Mouse (Mus musculus): ENCODE measurements at regions not wholly inside any gene's neighbourhood (a gene's known extent, or its start where the extent isn't known, plus 50 kb on each side); places are given as distances from the start of the nearest gene placed in this dataset.

DNA sequence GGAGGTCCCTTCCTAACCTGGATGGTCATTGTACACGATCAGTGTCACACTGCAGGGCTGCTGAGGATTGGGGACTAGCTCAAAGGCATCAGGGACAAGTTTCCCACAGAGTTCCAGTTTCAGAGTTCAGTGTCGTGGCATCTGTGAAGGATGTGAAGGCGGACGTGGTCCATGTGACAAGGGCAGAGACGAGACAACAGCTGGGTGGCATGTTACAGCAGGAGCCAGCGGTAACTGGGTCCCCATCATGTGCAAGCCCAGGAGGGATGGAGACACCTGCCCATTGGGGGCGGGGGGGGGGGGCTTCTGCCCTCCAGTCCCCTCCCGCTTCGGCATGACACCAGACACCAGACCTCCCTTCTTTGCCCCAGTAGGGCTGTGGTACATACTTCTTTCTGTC lies 241.6 kb downstream of the Opa1 start:
- H3K27ac ChIP-seq (ENCODE audit: low read depth, low read length) = no peak overlapping the region
- H3K36me3 ChIP-seq (ENCODE audit: control insufficient read depth, insufficient read depth, low read length) = no peaks in the 10 kb centered on the region
- WGBS (ENCODE audit: insufficient replicate concordance) = 63% methylated on average over 9 of the region's 9 CpGs
- no peaks in the 10 kb centered on the region for H3K9me3 ChIP-seq (replicated peaks; ENCODE audit: control insufficient read depth, low read length)
- H3K4me3 ChIP-seq (ENCODE audit: low read depth, low read length) = no peak overlapping the region
- H3K9ac ChIP-seq (ENCODE audit: low read depth, low read length) = no peak overlapping the region
- H3K4me2 ChIP-seq = no peak overlapping the region
- 0 out of 2 replicates have a peak, but pooled peaks cover under 1% of the 10 kb centered on the region for H3K27me3 ChIP-seq (ENCODE audit: control insufficient read depth, insufficient read depth, low read length)
- peaks cover 9% of the 10 kb centered on the region for H3K4me1 ChIP-seq (ENCODE audit: control insufficient read depth, insufficient read depth, low read length)
- ATAC-seq (replicated peaks; ENCODE audit: insufficient number of reproducible peaks, low FRiP score, low TSS enrichment) = no peak

DNA sequence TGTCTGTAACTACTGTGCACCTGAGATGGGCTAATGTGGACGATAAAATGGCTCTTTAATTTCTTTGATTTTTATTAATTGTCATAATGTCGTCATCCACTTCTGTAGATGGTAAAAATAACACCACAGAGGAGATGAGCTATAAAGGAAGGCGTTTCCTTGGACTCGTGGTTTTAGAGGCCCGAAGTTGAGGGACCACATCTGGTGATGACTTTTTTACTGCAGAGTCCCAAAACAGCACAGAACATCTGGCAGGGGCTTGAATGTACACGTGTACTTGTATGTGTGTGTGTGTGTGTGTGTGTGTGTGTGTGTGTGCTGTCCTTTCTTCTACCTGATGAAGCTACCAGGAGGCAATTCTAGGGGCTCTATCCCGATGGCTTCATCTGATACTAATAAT lies 242.1 kb upstream of the Hes1 start:
- 73% methylated on average over 7 of the region's 7 CpGs for WGBS (ENCODE audit: insufficient replicate concordance)

DNA sequence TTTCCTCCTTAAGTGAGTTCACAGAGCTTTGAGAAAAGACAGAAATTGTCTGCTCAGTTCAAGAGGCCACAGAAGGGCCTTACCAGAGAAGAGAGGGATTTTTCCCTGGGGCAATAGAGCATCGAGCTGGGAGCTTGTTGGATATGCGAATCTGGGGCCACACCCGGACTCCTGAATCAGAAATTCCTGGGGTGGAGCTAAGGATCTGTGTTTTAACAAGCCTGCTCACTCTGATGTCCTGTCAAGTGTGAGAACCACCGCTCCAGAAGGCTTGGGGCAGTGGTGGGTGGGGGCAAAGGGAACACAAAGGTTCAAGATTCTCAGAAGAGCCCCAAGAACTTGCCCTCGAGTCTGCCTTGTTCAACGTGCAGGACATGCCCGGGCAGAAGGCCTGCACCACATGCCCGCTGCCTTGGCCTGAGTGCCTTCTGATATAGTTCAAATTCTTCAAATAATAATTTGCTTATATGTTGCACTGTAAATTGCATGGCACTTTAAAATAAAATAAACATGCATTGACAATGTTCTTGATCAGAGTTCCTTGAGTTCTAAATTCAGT lies 241.3 kb upstream of the Hes1 start:
- H3K4me2 ChIP-seq = no peak overlapping the region
- H3K9me3 ChIP-seq (replicated peaks; ENCODE audit: control insufficient read depth, low read length) = no peaks in the 10 kb centered on the region
- no peaks in the 10 kb centered on the region for H3K36me3 ChIP-seq (ENCODE audit: control insufficient read depth, insufficient read depth, low read length)
- no peak overlapping the region for H3K27ac ChIP-seq (ENCODE audit: low read depth, low read length)
- H3K4me3 ChIP-seq (ENCODE audit: low read depth, low read length) = no peak overlapping the region
- H3K27me3 ChIP-seq (ENCODE audit: control insufficient read depth, insufficient read depth, low read length) = no peaks in the 10 kb centered on the region
- no peak overlapping the region for H3K9ac ChIP-seq (ENCODE audit: low read depth, low read length)
- H3K4me1 ChIP-seq (ENCODE audit: control insufficient read depth, insufficient read depth, low read length) = peaks cover 6% of the 10 kb centered on the region
- no peak for ATAC-seq (replicated peaks; ENCODE audit: insufficient number of reproducible peaks, low FRiP score, low TSS enrichment)
- 64% methylated on average over 8 of the region's 8 CpGs for WGBS (ENCODE audit: insufficient replicate concordance)

More for the DNA sequence above, 242.1 kb upstream of the Hes1 start:
- no peak overlapping the region for H3K27ac ChIP-seq (ENCODE audit: low read depth, low read length)
- no peak overlapping the region for H3K9ac ChIP-seq (ENCODE audit: low read depth, low read length)
- H3K4me1 ChIP-seq (ENCODE audit: control insufficient read depth, insufficient read depth, low read length) = peaks cover 6% of the 10 kb centered on the region
- no peaks in the 10 kb centered on the region for H3K27me3 ChIP-seq (ENCODE audit: control insufficient read depth, insufficient read depth, low read length)
- no peak overlapping the region for H3K4me3 ChIP-seq (ENCODE audit: low read depth, low read length)
- H3K36me3 ChIP-seq (ENCODE audit: control insufficient read depth, insufficient read depth, low read length) = no peaks in the 10 kb centered on the region
- H3K9me3 ChIP-seq (replicated peaks; ENCODE audit: control insufficient read depth, low read length) = no peaks in the 10 kb centered on the region
- no peak overlapping the region for H3K4me2 ChIP-seq
- ATAC-seq (replicated peaks; ENCODE audit: insufficient number of reproducible peaks, low FRiP score, low TSS enrichment) = no peak

- Histone ChIP-seq H3K27ac (ENCODE audit: low read depth, low read length) (no peak overlapping the region), H3K4me2 (no peak overlapping the region), H3K27me3 (ENCODE audit: control insufficient read depth, insufficient read depth, low read length) (no peaks in the 10 kb centered on the region), H3K36me3 (ENCODE audit: control insufficient read depth, insufficient read depth, low read length) (no peaks in the 10 kb centered on the region), H3K9ac (ENCODE audit: low read depth, low read length) (no peak overlapping the region), H3K4me1 (ENCODE audit: control insufficient read depth, insufficient read depth, low read length) (no peaks in the 10 kb centered on the region), H3K4me3 (ENCODE audit: low read depth, low read length) (no peak overlapping the region), H3K9me3 (replicated peaks; ENCODE audit: control insufficient read depth, low read length) (no peaks in the 10 kb centered on the region)
- 75% methylated on average over 5 of the region's 5 CpGs for WGBS (ENCODE audit: insufficient replicate concordance)
- ATAC-seq (replicated peaks; ENCODE audit: insufficient number of reproducible peaks, low FRiP score, low TSS enrichment) = no peak
Measured at GRCm38 (mm10) chr16:29826927-29827326, 237.3 kb upstream of the Hes1 start.

GRCm38 (mm10) chr16:29827776-29828175 lies 236.4 kb upstream of the Hes1 start:
- Histone ChIP-seq H3K36me3 (ENCODE audit: control insufficient read depth, insufficient read depth, low read length) (no peaks in the 10 kb centered on the region), H3K4me3 (ENCODE audit: low read depth, low read length) (no peak overlapping the region), H3K4me2 (no peak overlapping the region), H3K27ac (ENCODE audit: low read depth, low read length) (no peak overlapping the region), H3K9me3 (replicated peaks; ENCODE audit: control insufficient read depth, low read length) (no peaks in the 10 kb centered on the region), H3K9ac (ENCODE audit: low read depth, low read length) (no peak overlapping the region), H3K4me1 (ENCODE audit: control insufficient read depth, insufficient read depth, low read length) (no peaks in the 10 kb centered on the region), H3K27me3 (ENCODE audit: control insufficient read depth, insufficient read depth, low read length) (no peaks in the 10 kb centered on the region)
- 80% methylated on average over 1 of the region's 1 CpGs for WGBS (ENCODE audit: insufficient replicate concordance)
- ATAC-seq (replicated peaks; ENCODE audit: insufficient number of reproducible peaks, low FRiP score, low TSS enrichment) = no peak

GRCm38 (mm10) chr16:29829457-29829856 lies 234.7 kb upstream of the Hes1 start:
- Histone ChIP-seq H3K4me3 (ENCODE audit: low read depth, low read length) (no peak overlapping the region), H3K27me3 (ENCODE audit: control insufficient read depth, insufficient read depth, low read length) (no peaks in the 10 kb centered on the region), H3K9ac (ENCODE audit: low read depth, low read length) (no peak overlapping the region), H3K9me3 (replicated peaks; ENCODE audit: control insufficient read depth, low read length) (no peaks in the 10 kb centered on the region), H3K36me3 (ENCODE audit: control insufficient read depth, insufficient read depth, low read length) (no peaks in the 10 kb centered on the region), H3K4me2 (no peak overlapping the region), H3K27ac (ENCODE audit: low read depth, low read length) (peak overlapping the region; percentile 15; the same call in 1 of the 2 replicates), H3K4me1 (ENCODE audit: control insufficient read depth, insufficient read depth, low read length) (no peaks in the 10 kb centered on the region)
- ATAC-seq (replicated peaks; ENCODE audit: insufficient number of reproducible peaks, low FRiP score, low TSS enrichment) = 0 out of 2 replicates have a peak, but pooled peaks have one; percentile 35
- 62% methylated on average over 9 of the region's 9 CpGs for WGBS (ENCODE audit: insufficient replicate concordance)

GRCm38 (mm10) chr16:29830101-29830500 lies 234.1 kb upstream of the Hes1 start:
- Histone ChIP-seq H3K36me3 (ENCODE audit: control insufficient read depth, insufficient read depth, low read length) (no peaks in the 10 kb centered on the region), H3K9me3 (replicated peaks; ENCODE audit: control insufficient read depth, low read length) (no peaks in the 10 kb centered on the region), H3K4me3 (ENCODE audit: low read depth, low read length) (no peak overlapping the region), H3K27me3 (ENCODE audit: control insufficient read depth, insufficient read depth, low read length) (no peaks in the 10 kb centered on the region), H3K4me2 (no peak overlapping the region), H3K9ac (ENCODE audit: low read depth, low read length) (no peak overlapping the region), H3K27ac (ENCODE audit: low read depth, low read length) (no peak overlapping the region), H3K4me1 (ENCODE audit: control insufficient read depth, insufficient read depth, low read length) (no peaks in the 10 kb centered on the region)
- ATAC-seq (replicated peaks; ENCODE audit: insufficient number of reproducible peaks, low FRiP score, low TSS enrichment) = no peak

DNA sequence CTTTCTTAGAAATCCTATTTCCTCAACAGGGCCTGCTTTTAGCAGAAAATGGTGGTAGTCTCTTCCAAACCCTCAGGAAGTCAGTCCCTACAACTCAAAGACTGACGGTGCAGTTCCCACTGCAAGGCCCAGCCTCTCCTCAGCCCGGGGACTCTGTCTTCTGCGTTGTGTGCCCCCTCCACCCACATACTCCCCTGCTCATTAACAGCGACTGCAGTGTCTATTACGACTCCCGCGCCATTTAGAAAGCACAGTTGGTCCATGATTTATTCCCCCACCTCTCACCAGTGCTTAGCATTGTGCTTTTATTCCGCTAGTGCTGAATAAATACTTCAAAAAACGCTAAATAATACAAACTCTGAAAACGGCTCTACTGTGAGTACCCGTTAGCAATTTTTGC lies 230.9 kb upstream of the Hes1 start:
- Histone ChIP-seq H3K9me3 (replicated peaks; ENCODE audit: control insufficient read depth, low read length) (no peaks in the 10 kb centered on the region), H3K4me1 (ENCODE audit: control insufficient read depth, insufficient read depth, low read length) (peaks cover 3% of the 10 kb centered on the region), H3K27me3 (ENCODE audit: control insufficient read depth, insufficient read depth, low read length) (0 out of 2 replicates have a peak, but pooled peaks cover 2% of the 10 kb centered on the region), H3K4me3 (ENCODE audit: low read depth, low read length) (no peak overlapping the region), H3K27ac (ENCODE audit: low read depth, low read length) (no peak overlapping the region), H3K4me2 (no peak overlapping the region), H3K9ac (ENCODE audit: low read depth, low read length) (no peak overlapping the region), H3K36me3 (ENCODE audit: control insufficient read depth, insufficient read depth, low read length) (no peaks in the 10 kb centered on the region)
- ATAC-seq (replicated peaks; ENCODE audit: insufficient number of reproducible peaks, low FRiP score, low TSS enrichment) = no peak
- whole genome bisulfite sequencing (ENCODE audit: insufficient replicate concordance) = 81% methylated on average over 11 of the region's 11 CpGs

- ATAC-seq (replicated peaks; ENCODE audit: insufficient number of reproducible peaks, low FRiP score, low TSS enrichment) = no peak
- Histone ChIP-seq H3K36me3 (ENCODE audit: control insufficient read depth, insufficient read depth, low read length) (no peaks in the 10 kb centered on the region), H3K4me1 (ENCODE audit: control insufficient read depth, insufficient read depth, low read length) (peaks cover 5% of the 10 kb centered on the region), H3K4me2 (no peak overlapping the region), H3K27me3 (ENCODE audit: control insufficient read depth, insufficient read depth, low read length) (0 out of 2 replicates have a peak, but pooled peaks cover 2% of the 10 kb centered on the region), H3K9ac (ENCODE audit: low read depth, low read length) (no peak overlapping the region), H3K27ac (ENCODE audit: low read depth, low read length) (no peak overlapping the region), H3K4me3 (ENCODE audit: low read depth, low read length) (no peak overlapping the region), H3K9me3 (replicated peaks; ENCODE audit: control insufficient read depth, low read length) (no peaks in the 10 kb centered on the region)
- 64% methylated on average over 6 of the region's 6 CpGs for WGBS (ENCODE audit: insufficient replicate concordance)
Measured at GRCm38 (mm10) chr16:29833875-29834274, 230.3 kb upstream of the Hes1 start.
